Mouse (Mus musculus) ES-Bruce4 (cell line): ENCODE data around the gene Dcaf5. TPM values are rescaled to one million over a fixed set of nuclear protein-coding genes. Genes with fewer than 3 reads are reported as not detected.

Experiments used
- H3K27ac ChIP-seq: 2 replicates; pipeline ENCODE4 v1.5.1; 2012; ENCODE audit warnings: low read length, inconsistent platforms; ENCODE audit not compliant: insufficient read depth
- H3K27me3 ChIP-seq: 2 replicates; pipeline ENCODE4 v1.6.1; 2012; ENCODE audit warnings: mild to moderate bottlenecking, low read length, inconsistent platforms; ENCODE audit not compliant: control insufficient read depth, poor library complexity, insufficient read depth, severe bottlenecking
- H3K36me3 ChIP-seq: 2 replicates; pipeline ENCODE4 v1.6.1; 2012; ENCODE audit warnings: inconsistent platforms, mild to moderate bottlenecking, low read length, moderate library complexity; ENCODE audit not compliant: control insufficient read depth, poor library complexity, insufficient read depth, severe bottlenecking
- H3K4me1 ChIP-seq: one replicate; pipeline ENCODE4 v1.8.1; 2011; ENCODE audit warnings: low read length; ENCODE audit not compliant: control insufficient read depth, insufficient read depth
- H3K4me3 ChIP-seq: 2 replicates; pipeline ENCODE4 v1.5.1; 2011; ENCODE audit warnings: low read depth, mild to moderate bottlenecking, low read length
- H3K9ac ChIP-seq: 2 replicates; pipeline ENCODE4 v1.6.1; 2012; ENCODE audit warnings: low read depth, mild to moderate bottlenecking, inconsistent platforms; ENCODE audit not compliant: poor library complexity, severe bottlenecking
- H3K9me3 ChIP-seq: replicated peaks from 2 replicates; pipeline ENCODE4 v1.6.1; 2012; ENCODE audit warnings: mild to moderate bottlenecking, low read length, inconsistent platforms; ENCODE audit not compliant: control insufficient read depth, poor library complexity, insufficient read depth, severe bottlenecking
- CTCF ChIP-seq: IDR thresholded peaks from one replicate; pipeline ENCODE4 v1.8.1; 2011; ENCODE audit warnings: low read depth, low read length
- EP300 ChIP-seq: IDR thresholded peaks from 2 replicates; pipeline ENCODE4 v1.6.1; 2011; ENCODE audit warnings: low read depth, low read length; ENCODE audit not compliant: insufficient read depth
- POLR2A ChIP-seq: IDR thresholded peaks from one replicate; pipeline ENCODE4 v1.8.1; 2011; ENCODE audit warnings: low read length; ENCODE audit not compliant: insufficient read depth
- polyA plus RNA-seq: library from polyadenylated mRNA; stranded (reverse); fragments of >200 nt; gene quantifications from 2 replicates; pipeline ENCODE4 v1.2.4, GENCODE M21; 2011; ENCODE audit warnings: low read depth; ENCODE audit not compliant: missing spikeins, insufficient read depth, insufficient read length

The Dcaf5 gene
- polyA plus RNA-seq, 1 experiment, result 10.2 TPM

DNA sequence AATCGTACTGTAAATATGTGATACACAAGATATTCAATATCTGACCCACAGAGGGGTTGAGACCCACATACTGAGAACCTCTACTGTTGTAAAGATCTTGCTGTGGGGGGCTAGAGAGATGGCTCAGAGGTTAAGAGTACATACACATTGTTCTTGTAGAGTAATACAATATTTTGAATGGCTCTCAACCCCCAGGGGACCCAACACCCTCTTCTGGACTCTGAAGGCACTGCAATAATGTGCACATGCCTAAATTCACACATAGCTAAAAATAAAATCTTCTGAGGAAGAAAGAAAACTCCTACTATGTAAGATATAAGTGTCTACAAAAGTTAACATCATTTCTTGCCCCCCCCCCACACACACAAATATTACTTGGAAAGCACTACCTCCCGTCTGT lies 4.6 kb upstream of the Dcaf5 start:
- H3K27ac ChIP-seq, result no peak overlapping the region
- TF ChIP-seq POLR2A (no peak), CTCF (no peak), EP300 (no peak)
- no peak overlapping the region for H3K9ac ChIP-seq
- H3K4me3 ChIP-seq, result no peak overlapping the region
- no peaks in the 10 kb centered on the region for H3K9me3 ChIP-seq
- H3K27me3 ChIP-seq, result no peaks in the 10 kb centered on the region
- no peaks in the 10 kb centered on the region for H3K4me1 ChIP-seq
- H3K36me3 ChIP-seq, result no peaks in the 10 kb centered on the region

GRCm38 (mm10) chr12:80437051-80437675 lies 762 bp upstream of the Dcaf5 start:
- TF ChIP-seq POLR2A (no peak), CTCF (no peak), EP300 (no peak)
- Histone ChIP-seq H3K36me3 (no peaks in the 10 kb centered on the region), H3K27ac (no peak overlapping the region)

DNA sequence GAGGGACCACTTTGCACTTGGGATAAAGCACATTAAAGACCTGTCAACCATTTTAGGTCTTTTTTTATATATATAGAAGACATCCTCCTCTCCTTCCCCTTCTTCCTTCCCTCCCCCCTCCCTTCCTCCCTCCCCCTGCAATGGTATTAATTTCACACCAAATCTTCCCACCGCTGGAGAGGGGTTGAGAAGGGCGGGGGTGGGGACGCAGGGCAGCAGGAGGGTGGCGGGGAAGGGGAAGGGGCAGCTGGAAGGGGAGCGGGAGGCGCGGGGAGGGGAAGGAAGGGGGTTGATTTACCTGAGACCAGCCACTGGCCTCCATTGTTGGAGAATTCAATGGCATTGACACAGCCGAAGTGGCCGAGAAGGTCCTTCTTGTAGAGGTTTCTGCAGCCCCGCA lies 514 bp downstream of the Dcaf5 start:
- no peaks in the 10 kb centered on the region for H3K27me3 ChIP-seq
- H3K4me3 ChIP-seq, result peak overlapping the region; percentile 99
- no peaks in the 10 kb centered on the region for H3K4me1 ChIP-seq
- no peak overlapping the region for H3K27ac ChIP-seq
- TF ChIP-seq EP300 (no peak), POLR2A (no peak), CTCF (no peak)
- no peaks in the 10 kb centered on the region for H3K9me3 ChIP-seq
- peak overlapping the region; percentile 97 for H3K9ac ChIP-seq
- H3K36me3 ChIP-seq, result no peaks in the 10 kb centered on the region

More at GRCm38 (mm10) chr12:80437051-80437675, 762 bp upstream of the Dcaf5 start:
- Histone ChIP-seq H3K4me1 (no peaks in the 10 kb centered on the region), H3K9me3 (no peaks in the 10 kb centered on the region), H3K4me3 (peak overlapping the region; percentile 99), H3K9ac (peak overlapping the region; percentile 97), H3K27me3 (no peaks in the 10 kb centered on the region)

DNA sequence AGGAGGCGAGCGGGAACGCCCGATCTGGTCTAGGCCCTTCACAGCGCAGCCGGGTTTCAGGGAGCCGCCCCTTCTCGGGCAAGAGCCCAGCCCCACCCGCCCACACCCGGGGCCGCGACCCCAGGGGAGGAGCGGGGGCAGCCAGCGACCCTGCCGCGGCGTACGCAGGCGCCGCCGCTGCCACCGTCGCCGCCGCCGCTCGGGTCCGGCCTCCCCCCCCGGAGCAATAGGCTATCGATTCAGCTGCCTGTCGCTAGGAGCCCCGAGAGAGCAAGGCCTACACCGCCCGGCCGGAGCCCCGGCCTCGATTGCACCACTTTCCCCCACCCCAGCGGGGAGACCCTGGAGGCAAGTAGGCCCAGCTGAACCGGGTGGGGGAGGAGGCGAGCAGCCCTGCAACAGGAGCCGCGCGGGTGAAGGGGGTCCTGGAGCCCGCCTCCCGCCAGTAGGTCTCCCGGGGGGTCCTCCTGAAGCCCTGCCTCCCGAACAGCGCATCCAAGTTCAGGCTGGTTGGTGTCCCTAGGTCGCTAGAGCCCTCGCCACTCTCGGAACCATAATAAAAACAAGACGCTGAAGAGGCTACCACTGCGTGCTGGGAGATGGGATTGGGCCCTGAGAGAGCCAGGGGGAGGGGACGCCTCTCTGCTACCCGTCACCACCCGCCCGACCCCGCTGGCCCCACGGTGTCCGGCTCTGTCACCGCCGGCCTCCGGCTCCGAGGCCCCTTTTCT lies 1.3 kb downstream of the Dcaf5 start:
- Histone ChIP-seq H3K4me3 (peak overlapping the region; percentile 99), H3K27ac (peak overlapping the region; percentile 45; the same call in 1 of the 2 replicates), H3K4me1 (no peaks in the 10 kb centered on the region), H3K9me3 (no peaks in the 10 kb centered on the region), H3K27me3 (no peaks in the 10 kb centered on the region), H3K36me3 (no peaks in the 10 kb centered on the region), H3K9ac (peak overlapping the region; percentile 97)
- no peak for TF ChIP-seq POLR2A
- TF ChIP-seq CTCF, result no peak
- no peak for TF ChIP-seq EP300

DNA sequence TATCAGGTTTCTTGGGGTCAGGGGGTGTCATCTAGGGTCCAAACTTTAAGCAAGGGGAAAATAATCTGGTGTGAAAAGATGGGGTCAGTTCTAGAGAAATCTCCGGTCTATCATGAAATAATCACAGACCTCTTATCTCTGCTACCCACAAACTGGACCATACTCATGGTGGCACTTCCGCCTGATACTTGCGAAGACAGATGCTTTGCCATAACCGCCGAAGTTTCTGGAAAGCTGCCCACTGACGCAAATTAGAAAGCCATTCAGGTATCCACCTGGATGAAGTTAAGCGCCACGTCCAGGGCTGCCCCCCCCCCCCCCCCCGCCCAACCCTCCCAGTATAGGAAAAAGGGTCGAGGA lies 1.8 kb downstream of the Dcaf5 start:
- TF ChIP-seq EP300 (no peak), CTCF (no peak), POLR2A (no peak)
- Histone ChIP-seq H3K27ac (peak overlapping the region; percentile 58), H3K4me1 (no peaks in the 10 kb centered on the region)

DNA sequence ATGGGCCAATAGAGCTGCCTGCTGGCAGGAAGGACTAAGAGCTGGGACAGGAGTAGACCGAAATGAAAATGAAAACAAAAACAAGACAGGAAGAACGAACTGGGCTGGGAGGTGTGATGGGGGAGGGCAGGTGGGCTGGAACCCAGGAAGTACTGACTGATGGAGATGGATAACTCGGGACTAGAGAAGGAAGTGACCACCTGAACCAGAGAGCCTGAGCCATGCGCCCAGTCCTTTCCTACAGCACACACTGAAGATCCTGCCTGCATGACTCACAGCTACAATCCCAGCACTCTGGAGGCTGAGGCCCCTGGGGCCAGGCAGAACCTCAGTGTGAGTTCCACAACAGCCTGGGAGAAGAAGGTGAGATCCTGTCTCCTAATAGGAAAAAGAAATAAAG lies 3.1 kb downstream of the Dcaf5 start:
- Histone ChIP-seq H3K36me3 (no peaks in the 10 kb centered on the region), H3K4me1 (no peaks in the 10 kb centered on the region), H3K27ac (no peak overlapping the region), H3K9ac (no peak overlapping the region), H3K27me3 (no peaks in the 10 kb centered on the region), H3K9me3 (no peaks in the 10 kb centered on the region), H3K4me3 (no peak overlapping the region)
- TF ChIP-seq POLR2A, result no peak
- no peak for TF ChIP-seq CTCF
- no peak for TF ChIP-seq EP300

More for the DNA sequence above, 1.8 kb downstream of the Dcaf5 start:
- Histone ChIP-seq H3K27me3 (no peaks in the 10 kb centered on the region), H3K4me3 (peak overlapping the region; percentile 99), H3K9ac (peak overlapping the region; percentile 97), H3K36me3 (no peaks in the 10 kb centered on the region), H3K9me3 (no peaks in the 10 kb centered on the region)
